Mouse (Mus musculus): Measurements from ENCODE around the gene Jhy.

Gene Jhy

DNA sequence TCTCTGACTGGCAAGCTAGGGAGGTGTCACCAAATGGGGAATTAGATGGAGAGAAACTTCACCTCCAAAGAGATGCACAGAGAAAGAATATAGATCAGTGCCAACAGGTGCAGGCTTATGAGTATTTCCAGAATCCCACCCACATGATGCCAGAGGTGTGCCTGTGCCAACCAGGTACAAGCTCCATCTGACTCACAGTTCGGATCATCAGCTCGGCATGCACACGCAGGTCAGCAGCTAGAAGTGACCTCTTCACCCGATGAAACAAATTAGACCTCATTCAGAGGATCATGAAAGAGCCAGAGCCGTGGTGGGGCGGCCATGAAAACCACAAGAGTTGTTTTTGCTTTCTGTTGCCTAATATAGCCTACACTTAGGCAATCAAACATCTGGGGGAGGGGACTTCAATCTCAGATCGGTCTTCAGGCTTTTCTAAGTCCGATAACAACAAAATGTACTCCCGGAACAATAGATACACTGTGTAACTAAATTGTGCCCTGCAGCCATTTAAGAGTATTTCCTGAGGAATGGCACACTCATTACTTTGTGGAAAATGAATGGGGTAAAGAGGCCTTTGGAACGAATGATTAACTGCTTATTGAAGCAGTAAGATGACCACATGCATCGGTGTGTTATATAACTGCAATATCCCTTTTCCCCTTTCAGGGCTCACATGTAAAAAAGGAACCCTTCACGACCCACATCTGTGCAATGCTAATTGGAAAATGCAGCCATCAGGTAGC lies 45.9 kb downstream of the Jhy start:
- peak; percentile 33 for DNase-seq

DNA sequence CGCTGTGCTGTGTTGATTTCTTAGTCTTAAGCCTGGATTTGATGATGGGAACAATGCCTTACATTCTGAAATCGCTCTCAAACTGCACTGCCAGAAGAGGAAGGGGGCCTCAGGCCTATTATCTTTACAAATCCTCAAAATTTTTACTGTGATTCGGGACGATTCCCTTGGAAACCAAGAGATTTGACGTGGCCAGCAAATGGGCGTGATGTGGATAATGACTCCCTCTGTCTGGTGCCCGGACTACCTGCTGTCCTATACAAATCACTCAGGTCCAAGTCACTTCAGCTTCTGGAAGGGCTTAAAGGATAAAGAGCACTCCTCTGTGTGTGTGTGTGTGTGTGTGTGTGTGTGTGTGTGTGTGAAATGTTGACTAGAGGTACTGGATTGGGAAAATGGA lies 55.0 kb downstream of the Jhy start:
- no peak for DNase-seq

DNA sequence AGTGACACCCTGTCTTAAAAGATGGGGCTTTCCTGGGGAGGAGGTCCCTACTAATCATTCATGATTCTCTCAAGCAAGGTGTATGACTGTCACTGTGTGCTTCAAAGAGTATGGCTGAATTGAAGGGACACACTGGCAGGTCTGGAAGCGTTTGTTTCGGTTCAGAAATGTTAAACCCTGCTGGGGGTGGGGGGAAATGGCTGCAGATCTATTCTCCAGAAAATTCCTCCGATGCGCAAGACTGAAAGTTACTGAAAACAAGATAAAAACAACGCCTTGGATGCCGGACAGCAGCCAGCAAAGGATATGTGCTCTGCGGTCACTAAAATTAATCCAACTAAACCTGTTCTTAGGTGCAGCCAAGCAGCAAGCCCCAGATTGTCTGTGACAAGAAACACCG lies 55.5 kb downstream of the Jhy start:
- no peak for DNase-seq

DNA sequence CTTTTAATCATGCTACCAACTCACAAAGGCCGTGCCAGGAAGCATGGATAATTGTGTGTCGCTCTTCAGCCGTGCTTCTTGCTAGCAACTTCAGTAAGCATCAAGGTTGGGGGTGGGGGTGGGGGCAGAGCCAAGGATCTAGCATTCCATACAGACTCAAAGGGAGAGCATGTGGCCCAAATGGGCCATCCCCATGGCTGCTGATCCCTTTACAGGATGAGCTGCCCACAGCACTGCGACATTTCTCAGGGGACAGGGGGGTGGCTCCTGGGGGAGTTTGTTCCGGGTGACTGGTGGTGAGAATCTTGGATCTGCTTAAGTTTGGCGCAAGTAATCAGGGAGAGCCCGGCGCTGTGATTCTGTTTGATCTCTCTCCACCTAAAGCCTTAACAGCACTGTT lies 56.5 kb downstream of the Jhy start:
- DNase-seq: no peak

DNA sequence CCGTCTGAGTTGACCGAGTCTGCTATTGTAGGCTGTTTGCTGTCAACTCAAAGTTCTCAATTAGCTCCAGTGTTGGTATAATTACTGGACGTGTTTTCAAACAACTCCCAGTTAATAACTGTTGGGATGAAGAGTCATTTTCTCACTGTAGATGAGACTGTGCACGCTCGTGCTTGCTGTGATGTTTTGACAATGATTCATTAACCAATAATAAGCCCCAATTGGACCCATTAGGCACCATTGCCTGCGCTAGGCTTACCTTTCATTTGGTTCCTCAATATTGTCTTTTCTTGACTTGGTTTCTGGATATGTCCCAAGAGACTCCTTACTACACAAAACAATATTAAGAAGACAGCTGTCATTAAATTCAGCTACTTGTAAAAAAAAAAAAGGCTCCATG lies 71.5 kb downstream of the Jhy start:
- no peak for DNase-seq

- DNase-seq: no peak
Observed at GRCm38 (mm10) chr9:40889389-40889788, 74.5 kb downstream of the Jhy start.

GRCm38 (mm10) chr9:40885669-40886068 lies 78.2 kb downstream of the Jhy start:
- DNase-seq: no peak

DNA sequence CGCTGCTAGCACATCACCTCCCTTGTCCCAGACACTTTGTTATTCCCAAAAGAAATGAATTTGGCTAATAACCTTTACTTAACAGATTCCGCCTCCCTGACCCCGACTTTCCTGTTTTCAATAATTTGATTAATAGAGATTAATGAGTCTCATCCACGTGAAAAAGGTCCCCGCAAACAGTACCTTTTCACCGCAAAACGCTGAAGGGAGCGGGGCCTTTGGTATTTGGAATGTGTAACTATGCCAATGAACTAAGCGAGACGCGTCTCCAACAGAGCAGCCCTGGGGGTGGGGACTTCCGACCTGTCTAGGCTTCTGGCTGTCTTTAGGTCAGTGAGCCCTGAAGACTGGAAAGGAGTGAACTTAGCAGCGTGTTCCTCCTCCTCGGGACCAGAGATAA lies 84.9 kb downstream of the Jhy start:
- peak; percentile 45 for DNase-seq

DNA sequence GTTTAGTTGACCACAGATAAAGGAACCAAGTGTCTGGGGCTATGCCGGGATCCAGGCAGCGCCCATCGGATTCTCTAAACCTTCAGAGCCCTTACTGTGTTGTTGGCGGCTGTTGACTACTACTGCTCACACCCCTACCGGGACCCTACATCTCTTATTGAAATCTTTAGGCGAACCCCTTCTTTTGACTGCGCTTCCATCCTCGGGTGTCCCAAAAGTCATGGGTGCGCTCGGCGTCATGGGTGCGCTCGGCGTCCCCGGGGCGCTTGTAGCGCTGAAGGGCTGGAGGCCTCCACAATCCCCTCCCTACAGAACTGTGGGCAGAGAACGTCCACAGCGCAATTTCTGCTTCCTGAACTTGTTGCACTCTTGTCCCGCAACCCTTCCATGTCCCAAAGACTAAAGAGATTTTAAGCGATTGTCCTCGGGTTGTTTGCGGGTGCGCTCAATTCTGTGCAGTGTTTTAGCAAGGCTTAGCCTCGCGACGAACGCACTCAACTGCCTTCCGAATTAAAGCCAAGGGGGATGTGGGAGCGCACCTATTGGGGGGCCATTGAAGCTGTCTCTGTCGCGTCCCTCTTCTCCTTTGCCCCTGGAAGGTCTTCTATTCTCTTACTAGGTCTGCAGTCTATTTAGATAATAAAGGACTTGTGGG lies 85.5 kb downstream of the Jhy start:
- DNase-seq: no peak

DNA sequence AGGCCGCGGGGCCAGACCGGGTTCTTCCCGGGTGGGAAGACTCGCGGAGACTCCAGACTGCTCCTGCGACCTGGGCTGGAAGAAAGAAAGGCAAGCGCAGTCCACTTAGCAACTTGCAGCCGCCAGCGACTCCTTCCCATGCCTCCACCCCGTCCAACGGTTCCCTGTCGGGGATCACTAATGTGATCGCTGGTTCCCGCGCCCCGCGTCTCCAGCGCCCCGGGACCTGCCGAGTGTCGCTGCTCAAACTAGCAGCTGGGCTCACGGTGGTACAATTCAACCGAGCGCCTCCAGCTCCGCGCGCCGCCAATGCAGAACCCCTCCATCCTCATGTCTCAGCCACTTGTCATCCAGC lies 86.1 kb downstream of the Jhy start:
- DNase-seq: peak; percentile 45

GRCm38 (mm10) chr9:40877146-40877880 lies 86.6 kb downstream of the Jhy start:
- peak; percentile 58 for DNase-seq

GRCm38 (mm10) chr9:40876693-40877092 lies 87.2 kb downstream of the Jhy start:
- DNase-seq: no peak

- no peak for DNase-seq
Observed at GRCm38 (mm10) chr9:40876164-40876563, 87.8 kb downstream of the Jhy start.

DNA sequence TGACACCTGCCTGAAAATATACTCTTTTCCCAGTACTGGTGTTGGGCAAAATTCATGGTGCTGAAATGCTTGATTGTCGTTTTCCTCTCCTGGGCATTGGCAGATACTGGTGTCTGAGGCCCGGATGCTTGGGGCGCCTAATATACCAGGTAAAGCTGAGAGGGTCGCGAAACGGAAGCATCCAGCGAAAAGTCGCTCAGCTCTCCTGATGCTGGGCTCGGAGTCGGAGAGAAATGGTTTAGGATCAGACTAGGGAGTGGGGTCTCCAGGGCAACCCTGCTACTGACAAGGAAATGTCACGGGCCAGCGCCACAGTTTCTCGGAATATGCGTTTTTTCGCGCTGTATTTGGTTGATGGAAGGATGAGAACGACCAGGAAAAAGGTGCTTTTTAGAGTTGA lies 88.5 kb downstream of the Jhy start:
- DNase-seq: no peak

GRCm38 (mm10) chr9:40874961-40875360 lies 89.0 kb downstream of the Jhy start:
- no peak for DNase-seq

DNA sequence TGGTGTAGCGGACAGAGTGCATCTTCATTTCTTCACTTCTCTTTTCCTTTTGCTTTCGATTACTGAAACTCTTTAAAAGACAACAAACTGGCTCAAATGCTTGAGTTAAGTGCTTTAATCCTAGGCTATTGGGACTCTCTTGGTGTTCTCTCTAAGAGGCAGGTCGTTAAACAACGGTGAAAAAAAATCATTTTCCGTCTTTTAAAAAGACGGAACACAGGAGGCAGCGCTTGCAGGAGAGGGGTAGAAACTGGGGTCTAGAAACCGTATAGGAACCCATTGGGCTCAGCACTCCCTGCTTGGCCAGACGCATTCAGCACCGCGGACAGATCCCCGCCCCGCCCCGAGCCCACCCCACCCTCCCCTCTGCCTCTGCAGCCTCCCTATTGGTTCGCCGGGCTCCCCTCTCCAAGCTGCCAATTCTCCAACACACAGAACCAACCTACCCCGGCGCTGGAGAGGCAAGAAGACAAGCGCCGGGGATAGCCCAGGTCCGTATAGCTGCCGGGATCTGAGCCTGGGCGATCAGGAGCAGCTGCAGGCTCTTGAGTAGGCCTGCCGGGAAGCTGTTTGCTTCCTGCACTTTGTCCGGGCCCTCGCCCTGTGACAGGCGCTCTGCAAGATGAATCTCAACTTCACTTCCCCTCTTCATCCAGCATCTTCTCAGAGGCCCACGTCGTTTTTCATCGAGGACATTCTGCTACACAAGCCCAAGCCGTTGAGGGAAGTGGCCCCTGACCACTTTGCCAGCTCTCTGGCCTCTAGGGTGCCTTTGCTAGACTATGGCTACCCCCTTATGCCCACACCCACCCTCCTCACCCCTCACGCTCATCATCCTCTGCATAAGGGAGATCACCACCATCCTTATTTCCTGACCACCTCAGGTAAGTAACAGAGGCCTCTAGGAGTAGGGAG lies 90.1 kb downstream of the Jhy start, which contains the start of gene Bsx:
TSS of gene Bsx (plus strand) at position 572 of the 915 bp plus-strand sequence.
- peak; percentile 86 for DNase-seq

DNA sequence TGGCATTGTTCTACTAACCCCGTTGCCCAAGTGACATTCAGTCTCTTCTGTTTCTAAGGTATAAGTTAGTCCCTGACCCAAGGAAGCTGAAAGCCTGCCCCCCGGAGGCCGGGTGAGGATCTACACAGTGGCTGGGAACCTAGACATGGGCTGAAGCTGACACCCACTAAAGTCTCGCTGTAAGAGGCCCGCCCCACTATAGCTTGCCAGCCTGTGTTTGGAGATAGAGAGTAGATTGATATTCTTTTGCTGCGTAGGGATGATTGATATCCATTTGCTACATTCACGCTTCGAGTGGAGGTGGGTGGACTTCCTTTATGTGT lies 91.8 kb downstream of the Jhy start:
- DNase-seq: no peak

DNA sequence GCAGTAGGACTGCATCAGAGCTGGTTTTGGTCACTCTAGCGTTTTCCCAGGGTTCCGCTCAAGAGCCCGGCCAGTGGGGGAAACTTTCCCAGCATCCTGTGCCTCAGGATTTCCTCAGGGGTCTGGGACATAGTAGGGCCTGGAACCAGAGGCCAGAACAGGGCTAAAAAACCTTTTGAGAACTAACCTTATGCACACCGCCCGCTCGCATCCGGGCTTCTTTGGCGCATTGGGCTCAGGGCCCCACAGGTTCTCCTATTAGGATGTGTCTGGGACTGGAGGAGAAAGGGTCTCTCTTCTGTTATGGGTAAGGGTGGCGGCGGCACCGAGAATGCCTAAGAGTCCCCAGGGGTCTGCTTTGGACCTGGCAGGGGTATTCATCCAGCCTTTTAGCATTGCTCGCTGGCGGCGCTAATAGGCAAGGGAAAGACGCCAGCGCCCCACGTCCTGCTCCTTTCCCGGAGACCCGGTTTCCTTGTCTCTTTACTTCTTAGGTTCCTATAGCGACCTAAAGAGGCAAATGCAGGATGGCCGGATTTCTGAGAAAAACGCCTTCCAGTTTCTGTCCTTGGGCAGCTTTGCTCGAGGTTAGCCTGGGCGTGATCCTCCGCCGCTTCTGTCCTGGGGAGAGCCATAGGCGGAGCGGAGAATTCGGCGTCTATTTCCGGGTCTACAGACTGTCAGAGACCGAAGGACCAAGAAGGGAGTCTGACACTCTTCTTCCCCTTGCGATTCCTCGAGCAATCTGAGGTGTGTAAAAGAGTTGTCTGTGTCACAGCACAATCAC lies 92.4 kb downstream of the Jhy start:
- DNase-seq: no peak

DNA sequence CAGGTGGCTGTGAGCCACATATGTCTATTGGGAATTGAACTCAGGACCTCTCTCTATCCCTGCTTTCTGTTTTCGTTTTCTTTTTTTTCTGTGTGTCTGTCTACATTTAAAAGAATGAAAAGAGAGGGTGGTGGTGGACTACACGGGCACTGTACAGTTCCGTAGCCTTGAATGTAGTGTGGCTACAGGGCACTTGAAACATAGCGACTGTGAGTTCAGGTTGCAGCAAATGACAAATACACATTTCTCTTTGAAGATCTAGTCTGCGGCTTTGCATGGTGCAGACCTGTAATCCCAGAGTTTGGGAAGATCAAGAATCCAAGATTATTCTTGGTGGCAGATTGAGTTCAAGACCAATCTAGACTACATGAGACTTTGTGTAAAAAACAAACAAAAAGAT lies 93.6 kb downstream of the Jhy start:
- DNase-seq: no peak

DNA sequence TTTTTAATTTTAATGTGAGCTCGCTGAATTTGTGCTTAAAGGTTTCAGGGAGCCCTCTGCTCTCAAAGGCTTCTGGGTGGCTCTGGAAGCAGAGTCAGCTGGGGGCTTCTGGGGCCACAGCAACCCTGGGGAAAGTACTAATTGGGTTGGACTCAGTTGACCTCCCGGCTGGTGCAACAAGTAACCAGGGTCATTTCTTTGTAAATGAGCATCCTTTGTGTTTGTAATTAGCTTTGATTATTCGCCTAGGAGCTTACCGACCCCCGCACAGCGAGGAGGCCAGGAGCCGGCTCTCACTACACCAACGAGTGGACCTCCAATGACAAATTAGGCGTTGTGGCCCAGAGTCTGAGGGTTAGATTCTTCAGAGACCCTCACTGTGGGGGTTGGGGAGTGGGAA lies 104.7 kb downstream of the Jhy start:
- DNase-seq: peak; percentile 38

GRCm38 (mm10) chr9:40858461-40859160 lies 105.3 kb downstream of the Jhy start:
- peak; percentile 59 for DNase-seq

DNA sequence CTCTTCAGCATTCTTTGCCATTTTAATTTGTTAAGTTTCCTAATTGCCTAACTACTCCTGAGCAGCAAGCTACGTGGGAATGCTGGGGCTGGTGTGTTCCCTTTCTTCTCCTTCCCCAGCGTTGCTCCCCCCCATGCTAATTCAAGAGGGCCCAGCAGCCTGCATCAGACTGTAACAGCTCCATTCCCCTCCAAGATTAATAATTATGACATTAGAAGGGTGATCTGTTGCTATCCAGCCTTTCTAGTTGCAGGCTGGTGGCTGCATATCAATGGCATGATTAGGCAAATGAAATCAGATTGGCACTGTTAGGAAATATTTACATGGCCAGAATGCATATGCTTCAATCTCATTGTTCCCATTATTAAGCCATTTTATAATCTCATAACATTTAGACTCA lies 112.4 kb downstream of the Jhy start:
- DNase-seq: no peak

Measured in embryo, embryonic 11 days (tissue).